Mouse (Mus musculus) ovary, postnatal 10 days (tissue): ENCODE measurements around the gene Crygb.

ENCODE experiments used
- DNase-seq: peaks from one replicate; pipeline ENCODE4 v3.0.0; 2022; ENCODE audit warnings: low spot score

Gene Crygb

GRCm38 (mm10) chr1:65082188-65082587 lies at the start of gene Crygb:
Gene Crygb (minus strand): TSS chr1:65082288.
- no peak for DNase-seq

- DNase-seq = no peak
Observed at GRCm38 (mm10) chr1:65131671-65132070, 49.6 kb upstream of the Crygb start.

DNA sequence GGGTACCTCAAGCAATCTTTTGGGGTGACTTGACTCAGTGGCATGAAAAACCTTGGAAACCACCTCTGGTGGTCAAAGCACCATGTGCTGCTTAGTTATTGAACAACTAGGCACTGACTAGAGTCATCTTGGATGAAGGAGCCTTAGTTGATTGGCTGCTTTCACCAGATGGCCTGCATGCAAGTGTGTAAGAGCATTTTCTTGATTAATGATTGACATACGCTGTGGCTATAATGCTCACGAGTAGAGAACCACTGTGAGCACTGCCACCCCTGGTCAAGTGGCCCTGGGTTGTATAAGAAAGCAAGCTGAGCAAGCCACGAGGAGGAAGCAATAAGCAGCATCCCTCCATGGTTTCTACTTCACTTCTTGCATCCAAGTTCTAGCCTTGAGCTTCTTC lies 48.1 kb upstream of the Crygb start:
- DNase-seq = no peak

DNA sequence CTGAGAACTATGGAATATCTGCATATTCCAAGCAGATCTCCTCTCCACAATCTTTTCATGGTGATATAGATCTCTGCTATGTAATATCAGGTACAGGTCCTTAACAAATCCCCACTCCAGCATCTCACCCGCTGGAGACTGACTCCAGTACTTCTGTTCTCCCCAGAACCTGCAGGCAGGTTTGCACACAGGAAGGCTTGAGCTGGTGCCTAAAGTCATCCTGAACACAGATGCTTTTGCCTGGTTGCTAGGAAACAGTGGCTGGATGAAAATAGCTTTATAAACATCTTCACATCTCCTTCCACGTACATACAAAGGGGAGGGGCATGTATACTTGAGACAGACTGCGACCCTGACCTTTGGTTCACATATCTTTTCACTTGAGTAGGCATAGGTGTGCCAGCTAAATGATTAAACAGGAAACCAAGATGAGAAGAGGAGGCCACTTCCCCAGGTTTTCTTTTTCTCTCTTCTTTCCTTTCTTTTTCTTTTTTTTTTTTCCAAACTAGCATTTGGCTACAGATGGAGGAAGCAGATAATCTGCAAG lies 47.6 kb upstream of the Crygb start:
- no peak for DNase-seq

- DNase-seq = no peak
Observed at GRCm38 (mm10) chr1:65122574-65123372, 40.7 kb upstream of the Crygb start, which contains the start of gene D630023F18Rik. Gene D630023F18Rik (minus strand): TSS chr1:65123214.

- no peak for DNase-seq
Observed at GRCm38 (mm10) chr1:65119438-65119837, 37.4 kb upstream of the Crygb start, which contains the start of gene Gm28845. Gene Gm28845 (minus strand): TSS chr1:65119558.

- DNase-seq = no peak
Observed at GRCm38 (mm10) chr1:65118150-65118913, 36.2 kb upstream of the Crygb start.

DNA sequence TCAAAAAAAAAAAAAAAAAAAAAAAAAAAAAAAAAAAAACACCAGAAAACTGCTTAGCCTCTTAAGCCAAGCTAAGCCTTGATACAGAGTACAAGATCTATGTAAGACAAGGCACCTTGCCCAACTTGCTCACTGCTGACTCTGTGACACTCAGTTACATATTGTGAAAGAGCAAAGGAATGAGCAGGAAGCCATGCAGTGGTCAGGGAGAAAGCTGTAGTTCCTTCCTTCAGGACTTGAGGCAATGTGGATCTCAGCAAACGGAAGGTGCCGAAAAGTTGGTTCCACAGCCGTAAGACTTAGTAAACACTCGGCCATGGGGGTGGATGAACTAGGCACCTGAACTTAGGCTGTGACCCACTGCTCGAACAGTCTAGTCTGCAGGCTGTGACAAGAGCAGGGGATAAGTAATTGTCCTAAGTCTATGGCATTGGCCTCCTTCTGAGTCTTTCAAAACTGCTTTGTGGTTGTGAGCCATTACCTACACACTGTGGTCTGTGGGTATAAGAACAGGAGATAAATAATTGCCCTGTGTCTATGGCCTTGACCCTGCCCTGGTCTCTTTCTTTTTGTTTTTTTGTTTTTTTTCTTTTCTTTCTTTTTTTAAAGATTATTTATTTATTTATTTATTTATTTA lies 31.6 kb upstream of the Crygb start:
- no peak for DNase-seq

DNA sequence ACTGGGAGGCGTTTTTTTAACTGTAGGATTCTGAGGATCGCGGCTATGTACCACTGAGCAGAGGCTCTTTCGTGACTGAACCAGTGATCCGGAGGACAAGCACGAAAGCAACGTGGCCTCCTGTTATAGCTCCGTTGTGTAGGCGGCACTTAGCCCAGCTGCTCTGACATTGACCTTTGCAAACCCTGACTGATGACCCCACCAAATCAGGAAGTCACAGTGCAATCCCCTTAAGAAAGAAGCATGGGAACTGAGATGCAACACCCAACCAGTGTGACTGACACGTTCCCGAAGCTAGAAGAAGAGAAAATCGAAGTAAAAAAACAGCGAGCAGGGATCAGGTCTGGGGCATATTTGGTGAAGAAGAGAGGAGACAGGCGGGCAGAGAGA lies 30.7 kb upstream of the Crygb start:
- no peak for DNase-seq

GRCm38 (mm10) chr1:65112031-65112806 lies 30.1 kb upstream of the Crygb start:
- DNase-seq = no peak

DNA sequence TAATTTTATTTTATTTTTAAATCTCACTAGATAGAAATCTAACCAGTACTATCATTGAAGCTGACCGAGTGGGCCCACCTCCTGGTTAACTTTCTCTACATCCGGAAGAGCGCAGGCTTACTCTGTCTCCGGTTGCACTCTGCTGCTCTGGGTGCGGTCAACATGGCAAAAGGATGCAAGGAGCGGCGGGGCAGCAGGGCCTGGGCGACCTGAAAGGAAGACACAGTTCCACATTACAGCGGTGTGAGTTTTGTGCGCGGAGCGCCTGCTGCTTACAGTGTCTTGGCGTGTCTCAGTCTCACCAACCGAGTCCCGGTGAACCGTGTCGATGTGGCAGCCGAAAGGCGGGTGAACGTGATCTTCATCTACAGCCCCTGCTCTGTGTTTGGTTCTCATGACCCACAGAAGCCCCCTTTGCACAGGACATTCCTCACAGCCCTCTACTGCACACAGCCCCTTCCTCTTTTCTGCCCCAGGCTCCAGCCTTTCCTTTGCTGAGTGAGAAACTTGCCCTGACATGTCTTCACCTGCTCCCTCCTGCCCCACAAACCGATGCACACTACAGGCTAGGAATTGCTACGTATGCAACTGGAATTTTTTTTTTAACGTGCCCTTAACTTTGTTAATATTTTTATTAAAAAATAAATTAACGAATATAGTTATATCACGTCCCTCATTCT lies 27.8 kb upstream of the Crygb start:
- DNase-seq = no peak

GRCm38 (mm10) chr1:65109196-65109595 lies 27.1 kb upstream of the Crygb start:
- DNase-seq = no peak

GRCm38 (mm10) chr1:65107654-65108279 lies 25.7 kb upstream of the Crygb start:
- DNase-seq = no peak

- DNase-seq = no peak
Observed at GRCm38 (mm10) chr1:65103273-65103672, 21.2 kb upstream of the Crygb start, which contains the start of gene Cryga. Gene Cryga (minus strand): TSS chr1:65103373.

GRCm38 (mm10) chr1:65096953-65097352 lies 14.9 kb upstream of the Crygb start:
- DNase-seq = no peak

DNA sequence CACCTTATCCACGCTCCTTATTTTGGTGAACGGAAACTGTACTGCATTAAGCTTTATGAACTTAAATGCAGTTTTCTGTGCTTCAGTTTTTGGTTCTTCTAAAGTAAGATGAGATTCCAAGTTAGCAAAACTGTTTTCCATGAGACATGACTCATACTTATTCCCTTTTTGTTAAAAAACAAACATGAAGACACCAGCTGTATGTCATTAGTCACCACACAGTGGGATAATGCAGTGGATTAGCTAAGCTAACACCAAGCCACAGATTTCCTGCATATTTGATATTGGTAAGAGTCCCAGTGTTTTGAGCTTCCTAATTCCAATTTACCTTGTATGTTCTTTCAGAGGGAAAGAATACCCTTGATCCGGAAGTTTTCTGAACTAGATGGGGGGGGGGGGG lies 9.5 kb upstream of the Crygb start:
- DNase-seq = no peak

DNA sequence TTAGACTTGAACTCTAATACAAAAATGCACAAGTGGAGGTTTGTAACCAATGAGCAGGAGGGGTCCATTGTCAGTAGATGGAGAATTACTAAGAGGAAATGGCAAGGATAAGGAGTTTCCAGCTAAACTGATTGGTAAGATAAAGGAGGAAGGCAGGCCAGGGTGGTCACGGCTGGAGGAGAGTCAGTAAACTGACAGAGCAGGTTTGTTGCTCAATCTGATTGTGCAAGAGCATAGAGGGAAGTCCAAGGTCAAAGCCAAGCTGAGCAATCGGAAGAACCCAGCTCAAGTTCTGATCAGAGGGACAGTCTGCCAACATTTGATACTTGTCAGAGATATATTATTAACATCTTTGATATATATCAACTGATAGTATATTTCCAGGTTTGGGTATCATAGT lies 8.3 kb upstream of the Crygb start:
- no peak for DNase-seq

DNA sequence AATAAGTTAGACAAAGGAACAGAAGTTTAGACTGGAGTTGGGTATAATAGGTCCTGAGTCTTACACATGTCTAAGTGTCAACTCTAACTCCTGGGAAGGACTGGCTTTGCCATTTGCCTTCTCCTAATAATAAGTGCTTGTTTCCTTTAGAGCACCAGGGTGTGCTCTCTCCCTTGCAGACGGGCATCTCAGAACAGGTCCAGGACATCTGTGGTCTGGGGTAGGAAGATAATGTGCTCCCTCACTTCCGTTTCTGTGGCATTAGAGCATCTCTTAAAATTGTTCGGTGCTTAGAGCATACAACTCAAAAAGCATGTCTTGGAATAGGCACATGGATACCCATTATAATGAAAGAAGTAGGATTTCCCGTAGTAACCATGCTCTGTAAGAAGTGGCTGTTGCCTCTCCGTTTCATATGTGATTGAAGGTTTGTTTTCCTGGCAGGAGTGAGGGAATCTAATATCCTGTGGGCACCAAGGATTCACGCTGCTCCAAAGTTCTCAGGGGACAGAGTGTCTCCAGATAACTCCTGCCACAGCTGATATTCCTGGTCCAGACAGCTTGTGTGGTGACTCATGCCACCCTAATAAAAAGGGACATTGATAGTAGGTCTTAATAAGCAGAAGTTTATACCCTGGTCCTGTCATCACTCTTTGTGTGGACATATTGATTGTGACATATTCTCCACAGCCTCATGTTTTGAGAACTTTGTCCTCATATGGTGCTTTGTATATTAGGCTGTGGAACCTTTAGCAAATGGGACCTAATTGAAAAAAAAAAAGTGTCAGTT lies 6.7 kb upstream of the Crygb start:
- DNase-seq = no peak

- DNase-seq = no peak
Observed at GRCm38 (mm10) chr1:65075607-65076006, 6.5 kb downstream of the Crygb start.

DNA sequence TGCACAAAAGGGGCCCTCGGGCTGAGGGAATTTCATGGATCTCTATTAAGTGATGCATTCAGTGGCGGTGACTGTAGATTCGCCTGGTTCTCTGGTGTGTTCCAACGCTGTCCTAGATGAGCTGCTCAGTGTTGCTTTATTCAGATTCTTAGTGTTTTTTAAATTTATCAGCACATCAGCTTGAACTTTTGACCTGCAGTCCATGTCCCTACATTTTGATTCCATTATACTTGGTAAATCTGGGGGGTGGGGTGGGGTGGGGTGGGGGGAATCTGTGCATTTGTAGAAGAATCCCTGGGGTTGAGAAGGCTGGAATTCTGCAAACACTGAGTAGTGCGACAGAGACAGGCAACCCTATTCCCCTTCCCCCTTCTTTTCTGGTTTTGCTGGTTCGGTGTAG lies 8.5 kb downstream of the Crygb start, which contains the start of gene Crygc:
TSS of gene Crygc (minus strand) at position 101 of the 400 bp plus-strand sequence.
- no peak for DNase-seq
